Mouse (Mus musculus): ENCODE results near the gene Atxn7l1.

DNA sequence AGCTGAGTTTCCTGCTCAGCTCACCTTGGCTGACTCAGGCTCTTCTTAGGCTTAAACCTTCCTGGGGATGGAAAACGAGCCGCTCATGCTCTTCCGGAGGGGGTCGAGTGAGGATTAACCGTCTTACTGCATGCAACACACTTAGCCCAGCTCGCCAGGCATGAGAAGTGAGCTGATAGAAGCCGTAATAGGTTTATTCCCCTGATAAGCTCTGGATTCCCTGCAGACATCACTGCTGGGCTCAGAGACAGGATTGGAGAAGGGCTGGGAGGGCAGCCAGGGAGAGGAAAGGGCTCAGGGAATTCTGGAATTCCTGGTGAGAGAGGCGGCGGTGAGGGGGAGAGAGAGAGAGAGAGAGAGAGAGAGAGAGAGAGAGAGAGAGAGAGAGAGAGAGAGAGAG, 105.7 kb downstream of the Atxn7l1 start:
- TF ChIP-seq CEBPB (IDR thresholded peaks at IDR 0.05; ENCODE audit: insufficient read depth, poor library complexity, severe bottlenecking), result no peak
- no peak for TF ChIP-seq POLR2A (IDR thresholded peaks at IDR 0.05; ENCODE audit: insufficient read length, low read depth)
- TF ChIP-seq E2F4 (IDR thresholded peaks at IDR 0.05; ENCODE audit: insufficient read depth), result no peak

All from myocyte (in vitro differentiated cells).